Mouse (Mus musculus): Measurements from ENCODE around the gene Rasl11b.

Gene Rasl11b

GRCm38 (mm10) chr5:74188076-74188475 lies 7.0 kb upstream of the Rasl11b start:
- DNase-seq (ENCODE audit: low spot score in 2 of 2): no peak

- no peak for DNase-seq (ENCODE audit: low spot score in 2 of 2)
Measured at GRCm38 (mm10) chr5:74188886-74189285, 6.2 kb upstream of the Rasl11b start.

- no peak for DNase-seq (ENCODE audit: low spot score in 2 of 2)
Measured at GRCm38 (mm10) chr5:74189484-74190160, 5.5 kb upstream of the Rasl11b start.

GRCm38 (mm10) chr5:74190161-74190491 lies 5.0 kb upstream of the Rasl11b start:
- no peak for DNase-seq (ENCODE audit: low spot score in 2 of 2)

GRCm38 (mm10) chr5:74190911-74191310 lies 4.2 kb upstream of the Rasl11b start:
- no peak for DNase-seq (ENCODE audit: low spot score in 2 of 2)

GRCm38 (mm10) chr5:74193008-74193407 lies 2.1 kb upstream of the Rasl11b start:
- no peak for DNase-seq (ENCODE audit: low spot score in 2 of 2)

- no peak for DNase-seq (ENCODE audit: low spot score in 2 of 2)
Measured at GRCm38 (mm10) chr5:74193626-74194025, 1.5 kb upstream of the Rasl11b start.

- no peak for DNase-seq (ENCODE audit: low spot score in 2 of 2)
Measured at GRCm38 (mm10) chr5:74194027-74194840, 852 bp upstream of the Rasl11b start.

- no peak for DNase-seq (ENCODE audit: low spot score in 2 of 2)
Measured at GRCm38 (mm10) chr5:74195614-74196306, 674 bp downstream of the Rasl11b start.

GRCm38 (mm10) chr5:74196307-74196618 lies 1.2 kb downstream of the Rasl11b start:
- DNase-seq (ENCODE audit: low spot score in 2 of 2): no peak

- DNase-seq (ENCODE audit: low spot score in 2 of 2): no peak
Measured at GRCm38 (mm10) chr5:74197541-74198330, 2.6 kb downstream of the Rasl11b start.

GRCm38 (mm10) chr5:74198446-74198845 lies 3.4 kb downstream of the Rasl11b start:
- no peak for DNase-seq (ENCODE audit: low spot score in 2 of 2)

GRCm38 (mm10) chr5:74199793-74200192 lies 4.7 kb downstream of the Rasl11b start:
- no peak for DNase-seq (ENCODE audit: low spot score in 2 of 2)

GRCm38 (mm10) chr5:74200481-74200880 lies 5.4 kb downstream of the Rasl11b start:
- no peak for DNase-seq (ENCODE audit: low spot score in 2 of 2)

- DNase-seq (ENCODE audit: low spot score in 2 of 2): no peak
Measured at GRCm38 (mm10) chr5:74201570-74202357, 6.7 kb downstream of the Rasl11b start.

- no peak for DNase-seq (ENCODE audit: low spot score in 2 of 2)
Measured at GRCm38 (mm10) chr5:74202515-74202914, 7.4 kb downstream of the Rasl11b start.

GRCm38 (mm10) chr5:74204465-74204864 lies 9.4 kb downstream of the Rasl11b start:
- no peak for DNase-seq (ENCODE audit: low spot score in 2 of 2)

GRCm38 (mm10) chr5:74205509-74205908 lies 10.4 kb downstream of the Rasl11b start:
- DNase-seq (ENCODE audit: low spot score in 2 of 2): no peak

GRCm38 (mm10) chr5:74206038-74206437 lies 11.0 kb downstream of the Rasl11b start:
- DNase-seq (ENCODE audit: low spot score in 2 of 2): no peak

GRCm38 (mm10) chr5:74206649-74207048 lies 11.6 kb downstream of the Rasl11b start:
- no peak for DNase-seq (ENCODE audit: low spot score in 2 of 2)

- DNase-seq (ENCODE audit: low spot score in 2 of 2): no peak
Measured at GRCm38 (mm10) chr5:74207209-74207608, 12.1 kb downstream of the Rasl11b start.
